Mouse (Mus musculus) megakaryocyte, adult 5-6 weeks (primary cell): ENCODE results near the gene Gngt2. TPM values are rescaled to one million over a fixed set of nuclear protein-coding genes. Genes with fewer than 3 reads are reported as not detected.
"Not testable (repeated sequence)": the region's sequence is repeated elsewhere in the genome, so short reads cannot be mapped to it uniquely, and the experiment has no call there.

ENCODE experiments used
- ATAC-seq: 2 replicates; pipeline ENCODE4 v1.8.0; 2016; ENCODE audit warnings: mild to moderate bottlenecking, inconsistent platforms; ENCODE audit not compliant: poor library complexity, severe bottlenecking
- total RNA-seq, 2 experiments: library from RNA; stranded (forward) in 1 of 2; stranded (reverse) in 1 of 2; fragments of 153-499, 151-499 nt in 1 of 2; fragments of 221-1000, 200-1000 nt in 1 of 2; gene quantifications; 2 replicates each; pipeline versions ENCODE4 v1.2.3 to v1.2.4; 2015 to 2017

The Gngt2 gene
- total RNA-seq, 2 experiments from 2014 or later: 64.0 to 95.7 TPM

GRCm38 (mm10) chr11:95879861-95880260 lies 42.8 kb downstream of the Gngt2 start:
- not testable (repeated sequence) for ATAC-seq

- no peak for ATAC-seq
Measured at GRCm38 (mm10) chr11:95890462-95891051, 53.5 kb downstream of the Gngt2 start.

Other genes with a start within 250 kb of the Gngt2 start
- gene Ngfr, start 249.5 kb upstream of the Gngt2 start, total RNA-seq (2015): 0.27 and 0.47 TPM in 2 replicates
- gene Ngfr, start 249.5 kb upstream of the Gngt2 start, total RNA-seq (2017): 0.08 and 0.40 TPM in 2 replicates
- gene Phb, start 170.3 kb upstream of the Gngt2 start, total RNA-seq (2015): 20.6 and 20.7 TPM in 2 replicates
- gene Phb, start 170.3 kb upstream of the Gngt2 start, total RNA-seq (2017): 33.9 and 40.9 TPM in 2 replicates
- 32.0 and 41.3 TPM in 2 replicates for gene Zfp652, start 124.5 kb upstream of the Gngt2 start, total RNA-seq (2015)
- gene Zfp652, start 124.5 kb upstream of the Gngt2 start, total RNA-seq (2017): 20.6 and 28.1 TPM in 2 replicates
- gene B130006D01Rik, start 113.6 kb upstream of the Gngt2 start, total RNA-seq (2015): 1.3 and 2.7 TPM in 2 replicates
- 1.8 and 2.2 TPM in 2 replicates for gene B130006D01Rik, start 113.6 kb upstream of the Gngt2 start, total RNA-seq (2017)
- gene Phospho1, start 12.7 kb upstream of the Gngt2 start, total RNA-seq (2015): 12.6 and 17.3 TPM in 2 replicates
- gene Phospho1, start 12.7 kb upstream of the Gngt2 start, total RNA-seq (2017): 2.3 TPM in 1 of 2 replicates, not detected in the other
- 14.7 and 19.8 TPM in 2 replicates for gene Abi3, start 5.3 kb downstream of the Gngt2 start, total RNA-seq (2015)
- gene Abi3, start 5.3 kb downstream of the Gngt2 start, total RNA-seq (2017): 13.7 and 20.0 TPM in 2 replicates
- gene B4galnt2, start 77.7 kb downstream of the Gngt2 start, total RNA-seq (2015): not detected in 2 replicates
- not detected in 2 replicates for gene B4galnt2, start 77.7 kb downstream of the Gngt2 start, total RNA-seq (2017)
- not detected in 2 replicates for gene Igf2bp1, start 168.7 kb downstream of the Gngt2 start, total RNA-seq (2015)
- not detected in 2 replicates for gene Igf2bp1, start 168.7 kb downstream of the Gngt2 start, total RNA-seq (2017)
- not detected in 2 replicates for gene Gip, start 187.3 kb downstream of the Gngt2 start, total RNA-seq (2015)
- gene Gip, start 187.3 kb downstream of the Gngt2 start, total RNA-seq (2017): not detected in 2 replicates
- gene Snf8, start 197.7 kb downstream of the Gngt2 start, total RNA-seq (2015): 80.1 and 93.3 TPM in 2 replicates
- 47.6 and 59.8 TPM in 2 replicates for gene Snf8, start 197.7 kb downstream of the Gngt2 start, total RNA-seq (2017)
- 22.5 and 22.8 TPM in 2 replicates for gene Ube2z, start 228.2 kb downstream of the Gngt2 start, total RNA-seq (2015)
- 20.8 and 21.5 TPM in 2 replicates for gene Ube2z, start 228.2 kb downstream of the Gngt2 start, total RNA-seq (2017)
- 192 and 203 TPM in 2 replicates for gene Atp5g1, start 238.5 kb downstream of the Gngt2 start, total RNA-seq (2015)
- gene Atp5g1, start 238.5 kb downstream of the Gngt2 start, total RNA-seq (2017): 24.3 and 35.9 TPM in 2 replicates